Mouse (Mus musculus): ENCODE results near the gene Zfp282.

The Zfp282 gene

DNA sequence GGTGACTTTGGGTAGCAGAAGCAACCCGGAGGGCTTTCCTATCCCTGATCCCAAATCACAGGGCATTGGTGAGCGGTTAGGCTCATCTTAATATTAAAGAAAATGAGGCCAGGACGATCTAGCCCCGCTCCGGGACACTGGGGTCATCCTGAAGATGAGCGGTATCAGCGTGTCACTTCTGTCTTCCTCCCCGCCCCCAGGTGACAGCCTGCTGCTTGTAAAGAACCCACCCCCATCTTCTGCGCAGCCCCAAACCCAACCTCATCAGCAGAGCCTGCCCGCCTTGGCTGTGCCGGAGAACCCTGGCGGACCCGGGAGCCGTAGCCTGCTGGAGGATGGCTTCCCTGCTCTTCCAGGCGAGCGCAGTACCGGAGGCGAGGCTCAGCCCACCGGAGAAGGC is 27.4 kb downstream of the Zfp282 start:
- no peak for DNase-seq

- no peak for DNase-seq
Observed at GRCm38 (mm10) chr6:47904917-47905695, 28.1 kb downstream of the Zfp282 start.

DNA sequence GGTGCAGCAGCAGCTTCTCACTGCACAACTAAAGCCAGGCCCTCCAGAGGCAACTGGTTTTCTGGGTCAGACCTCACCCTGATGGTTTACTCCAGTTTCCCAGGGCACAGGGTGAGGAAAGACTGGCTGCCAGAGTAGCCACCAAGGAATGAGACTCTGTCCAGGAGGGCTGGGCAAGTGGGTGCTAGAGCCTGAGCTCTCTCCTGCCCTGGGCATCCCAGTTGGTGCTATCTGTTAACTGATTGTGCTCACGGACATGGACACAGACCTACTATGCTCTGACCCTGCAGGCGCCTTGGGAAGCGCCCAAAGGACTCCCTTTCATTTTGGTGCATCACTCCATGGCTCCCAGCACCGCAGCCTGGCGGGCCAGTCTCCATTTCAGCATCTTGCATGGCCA is 29.3 kb downstream of the Zfp282 start:
- DNase-seq = no peak

DNA sequence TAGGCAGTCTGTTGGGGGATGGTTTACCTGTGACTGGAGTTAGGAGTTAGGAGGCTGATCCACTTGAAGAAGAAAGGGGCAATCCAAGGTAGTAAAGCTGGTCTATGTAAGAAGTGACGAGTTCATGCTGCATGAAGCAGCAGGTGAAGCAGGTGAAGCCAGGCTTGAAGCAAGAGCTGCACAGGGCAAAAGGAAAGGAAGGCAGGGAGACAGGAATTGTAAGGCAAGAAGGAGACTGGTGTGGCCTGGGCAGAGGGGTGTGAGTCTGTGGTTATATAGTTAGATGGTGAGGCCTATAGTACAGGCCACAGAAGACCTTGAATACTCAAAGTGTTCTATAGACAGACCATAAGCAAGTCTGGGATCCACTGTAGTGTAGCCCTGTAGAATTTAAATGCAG is 32.0 kb downstream of the Zfp282 start:
- DNase-seq = no peak

DNA sequence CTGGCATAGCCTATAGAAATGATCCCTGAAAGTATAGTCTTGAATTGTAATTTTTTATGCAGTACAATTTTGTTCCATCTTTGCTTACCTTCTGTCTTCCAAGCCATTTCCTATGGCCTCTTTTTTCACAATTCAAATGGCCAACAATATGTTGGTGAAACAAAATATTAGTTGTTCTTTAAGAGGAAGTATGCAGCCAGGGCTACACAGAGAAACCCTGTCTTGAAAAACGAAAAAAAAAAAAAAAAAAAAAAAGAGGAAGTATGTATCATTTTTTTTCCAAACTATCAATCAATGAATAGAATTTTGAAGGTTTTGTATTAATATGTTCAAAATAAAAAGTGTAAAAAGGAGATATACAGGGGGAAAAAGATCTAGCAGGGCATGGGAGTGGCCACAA is 34.6 kb downstream of the Zfp282 start:
- no peak for DNase-seq

GRCm38 (mm10) chr6:47912991-47913390 is 36.0 kb downstream of the Zfp282 start:
- DNase-seq = no peak

GRCm38 (mm10) chr6:47917051-47917450 is 40.0 kb downstream of the Zfp282 start:
- DNase-seq = no peak

DNA sequence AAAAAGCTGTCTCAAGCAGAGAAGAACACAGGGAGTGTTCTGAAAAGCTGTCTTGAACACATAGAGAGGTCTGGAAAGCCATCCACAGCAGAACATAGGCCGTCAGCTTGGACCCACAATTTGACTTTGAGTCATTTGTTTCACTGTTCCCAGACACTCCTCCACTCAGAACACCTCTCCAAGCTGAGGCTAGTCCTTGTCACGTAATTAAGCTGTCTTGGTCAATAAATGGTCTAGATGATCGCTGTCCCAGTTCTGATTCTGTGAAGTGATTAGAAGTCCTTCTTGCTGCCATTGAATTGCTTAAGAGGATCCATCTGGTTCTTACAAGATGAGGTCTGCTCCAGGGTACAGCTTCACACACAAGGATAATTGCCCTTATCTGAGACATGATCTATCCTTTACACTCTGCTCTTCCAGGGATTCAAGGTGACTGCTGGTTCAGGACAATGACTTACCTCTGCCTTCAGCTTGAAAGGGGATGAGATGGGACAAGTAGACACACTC is 41.8 kb downstream of the Zfp282 start:
- no peak for DNase-seq

DNA sequence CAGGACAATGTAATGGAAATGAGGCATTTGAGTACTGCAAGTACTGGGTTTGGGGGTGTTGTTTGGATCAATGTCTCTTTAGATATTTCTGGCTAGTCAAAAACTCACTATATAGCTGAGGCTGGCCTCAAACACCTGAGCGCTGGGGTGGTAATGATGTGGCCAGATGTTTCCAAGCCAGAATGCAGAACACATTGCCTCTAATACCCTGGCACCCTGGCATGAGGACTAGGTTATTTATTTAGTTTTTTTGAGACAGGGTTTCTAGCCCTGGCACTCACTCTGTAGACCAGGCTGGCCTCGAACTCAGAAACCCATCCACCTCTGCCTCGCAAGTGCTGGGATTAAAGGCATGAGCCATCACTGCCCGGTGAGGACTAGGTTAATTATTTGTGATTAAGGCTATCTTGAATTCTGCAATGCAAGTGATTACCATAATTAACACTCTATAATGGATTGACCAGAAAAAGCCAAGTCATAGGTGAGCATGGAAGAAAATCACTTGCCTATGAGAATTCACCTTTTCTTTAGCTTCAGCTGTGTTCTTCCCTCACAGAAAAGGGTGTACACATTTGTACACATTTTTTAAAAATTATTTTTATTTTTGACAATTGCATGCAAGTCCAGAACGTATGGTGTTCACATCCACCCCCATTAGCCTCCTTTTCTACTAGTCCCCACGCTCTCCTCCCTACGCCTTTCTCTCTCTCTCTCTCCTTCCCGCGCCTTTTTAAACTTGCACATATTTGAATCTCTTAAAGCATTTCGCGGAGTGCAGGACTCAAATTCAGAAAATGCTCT is 42.8 kb downstream of the Zfp282 start:
- no peak for DNase-seq

DNA sequence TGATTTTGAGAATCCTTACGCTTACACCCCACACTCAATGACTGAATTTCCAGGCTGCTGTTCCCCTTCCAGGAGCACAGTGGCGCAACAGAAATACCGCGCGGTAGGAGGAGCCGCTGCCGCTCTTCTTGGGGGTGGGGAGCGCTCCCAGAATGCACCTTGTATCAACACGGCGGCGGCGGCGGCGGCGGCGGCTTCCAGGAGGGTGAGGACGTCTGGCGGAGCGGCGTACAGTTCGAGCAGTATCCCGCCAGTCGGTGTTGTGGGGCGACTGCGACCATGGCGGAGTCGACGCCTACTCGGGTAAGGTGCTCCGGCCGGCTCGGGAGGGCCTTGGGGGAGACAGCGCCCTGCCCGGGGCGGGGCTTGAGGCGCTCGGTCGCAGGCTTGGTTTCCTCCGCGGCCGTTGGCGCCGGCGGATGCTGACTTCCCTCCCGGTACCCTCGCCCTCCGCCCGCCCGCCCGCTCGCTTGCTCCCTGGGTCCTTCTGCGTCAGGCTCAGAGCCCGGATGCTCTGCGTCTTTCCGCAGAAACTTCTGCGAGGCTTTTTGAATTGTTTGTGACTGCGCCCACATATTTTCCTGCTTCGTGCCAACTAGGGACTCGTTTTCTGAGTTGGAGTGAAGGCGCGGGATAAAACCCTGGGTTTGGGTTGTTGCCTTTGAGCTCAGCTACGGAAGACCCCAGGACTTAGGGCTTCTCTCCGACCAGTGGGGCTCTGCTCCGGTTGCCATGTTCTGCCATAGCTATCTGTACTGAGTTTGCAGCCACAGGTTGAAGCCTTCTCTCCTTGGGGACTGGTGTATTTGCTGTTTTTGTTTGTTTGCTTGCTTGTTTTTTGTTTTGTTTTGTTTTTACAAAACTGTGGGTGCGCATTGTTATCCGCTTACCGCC is 43.7 kb downstream of the Zfp282 start, which contains the start of gene Zfp212:
Gene Zfp212, plus strand, starts transcription at position 30 of the 894 bp plus-strand sequence.
- DNase-seq = peak; percentile 87 to 88

- DNase-seq = no peak
Observed at GRCm38 (mm10) chr6:47942461-47942860, 65.5 kb downstream of the Zfp282 start.

DNA sequence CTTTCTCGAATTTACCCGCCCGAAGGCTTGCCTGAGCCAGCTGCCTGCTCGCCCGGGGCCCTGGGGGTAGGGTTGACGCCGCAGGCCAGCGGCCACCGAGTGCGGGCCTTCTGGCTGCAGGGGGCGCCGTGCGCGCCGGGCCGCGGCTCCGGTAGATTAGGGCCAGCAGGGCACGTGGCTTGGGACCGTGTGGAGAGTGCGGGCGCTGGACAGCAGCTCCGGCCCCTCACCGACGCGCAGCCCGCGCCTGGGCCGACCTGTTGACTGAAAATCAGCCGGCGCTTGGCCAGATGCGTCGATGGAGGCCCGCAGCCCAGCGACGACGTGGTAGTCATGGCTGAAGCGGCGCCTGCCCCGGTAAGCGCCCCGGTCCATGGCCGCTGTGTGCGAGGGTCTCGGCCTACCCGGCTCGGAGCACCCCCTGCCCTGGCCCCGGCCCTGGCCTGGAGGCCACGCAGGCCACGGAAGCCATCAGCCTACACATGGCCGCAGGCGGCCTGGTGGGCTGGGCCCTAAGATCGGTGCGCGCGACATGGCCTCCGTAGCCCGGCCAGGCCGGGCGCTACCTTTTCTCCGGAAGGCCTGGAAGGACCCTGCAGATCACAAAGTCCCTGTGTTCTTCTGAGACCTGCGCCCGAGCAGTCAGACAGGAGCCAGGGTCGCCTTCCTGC is 66.2 kb downstream of the Zfp282 start:
- DNase-seq = peak; percentile 60 to 70

- DNase-seq = no peak
Observed at GRCm38 (mm10) chr6:47943721-47944120, 66.7 kb downstream of the Zfp282 start.

DNA sequence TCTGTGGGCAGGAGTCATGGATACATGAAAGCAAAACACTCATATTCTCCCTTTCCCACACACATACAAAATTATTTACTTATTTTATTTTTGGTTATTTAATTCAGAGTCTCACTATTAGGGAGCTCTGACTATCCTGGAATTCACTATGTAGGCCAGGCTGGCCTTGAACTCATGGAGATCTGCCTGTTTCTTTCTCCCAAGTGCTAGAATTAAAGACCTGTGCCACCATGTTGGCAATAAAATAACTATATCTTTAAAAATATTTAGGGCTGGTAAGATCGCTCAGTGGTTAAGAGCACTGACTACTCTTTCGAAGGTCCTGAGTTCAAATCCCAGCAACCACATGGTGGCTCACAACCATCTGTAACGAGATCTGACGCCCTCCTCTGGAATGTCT is 70.4 kb downstream of the Zfp282 start:
- no peak for DNase-seq

GRCm38 (mm10) chr6:47953191-47953726 is 76.3 kb downstream of the Zfp282 start, which contains the start of gene Zfp956:
Zfp956 (plus strand) TSS chr6:47953390.
- DNase-seq = peak; percentile 95 to 96

DNA sequence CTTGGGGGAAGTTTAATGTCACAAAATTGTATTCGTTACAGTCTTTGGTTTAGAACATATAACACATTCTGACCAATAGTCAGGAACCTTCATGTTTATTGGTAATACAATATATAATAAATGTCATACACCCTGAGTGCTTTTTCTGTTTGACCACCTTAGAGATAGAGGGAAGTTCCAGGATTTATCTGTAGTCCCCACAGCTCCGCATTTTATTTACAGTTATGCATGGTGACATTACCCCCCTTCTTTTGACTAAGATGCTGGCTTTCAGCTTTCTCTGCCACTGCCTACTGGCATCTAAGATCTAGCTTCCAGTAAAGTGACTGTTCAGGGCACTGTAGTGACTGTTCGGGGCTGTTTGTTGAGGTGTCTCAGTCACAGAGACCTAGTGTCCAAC is 77.4 kb downstream of the Zfp282 start:
- no peak for DNase-seq

GRCm38 (mm10) chr6:47957816-47958215 is 80.8 kb downstream of the Zfp282 start:
- DNase-seq = no peak

Measured in cerebellum, postnatal 36 days (tissue).